Mouse (Mus musculus) embryonic facial prominence, embryonic 12.5 days (tissue): ENCODE measurements around the gene Msi2. TPM values are rescaled to one million over a fixed set of nuclear protein-coding genes. Genes with fewer than 3 reads are reported as not detected.
A peak's percentile ranks its signal among the peaks of the same experiment; 100 is the strongest.

Experiments
- ATAC-seq: fragments of 200-750 bp; cut with Nextera tagmentation; 2 replicates; pipeline ENCODE4 v1.8.0; 2017; ENCODE audit not compliant: insufficient number of reproducible peaks, insufficient read depth, low FRiP score, low TSS enrichment
- H3K27ac ChIP-seq: fragments of 300-500 bp; sonication (generic); 2 replicates; pipeline ENCODE4 v1.5.1; 2016; ENCODE audit warnings: mild to moderate bottlenecking
- H3K27me3 ChIP-seq: fragments of 300-500 bp; sonication (generic); 2 replicates; pipeline ENCODE4 v1.6.1; 2016; ENCODE audit warnings: mild to moderate bottlenecking, moderate library complexity
- H3K36me3 ChIP-seq: fragments of 300-500 bp; sonication (generic); 2 replicates; pipeline ENCODE4 v1.6.1; 2016; ENCODE audit warnings: mild to moderate bottlenecking
- H3K4me1 ChIP-seq: fragments of 300-500 bp; sonication (generic); 2 replicates; pipeline ENCODE4 v1.6.1; 2016
- H3K4me2 ChIP-seq: fragments of 300-500 bp; sonication (generic); replicated peaks from 2 replicates; pipeline ENCODE4 v1.6.1; 2016; ENCODE audit warnings: mild to moderate bottlenecking, moderate library complexity
- H3K4me3 ChIP-seq: fragments of 300-500 bp; sonication (generic); 2 replicates; pipeline ENCODE4 v1.5.1; 2016; ENCODE audit warnings: mild to moderate bottlenecking
- H3K9ac ChIP-seq: fragments of 300-500 bp; sonication (generic); 2 replicates; pipeline ENCODE4 v1.6.1; 2016; ENCODE audit warnings: mild to moderate bottlenecking, moderate library complexity
- H3K9me3 ChIP-seq: fragments of 300-500 bp; sonication (generic); 2 replicates; pipeline ENCODE4 v1.6.1; 2016; ENCODE audit warnings: mild to moderate bottlenecking, moderate library complexity
- WGBS: fragments of 180-500 bp; shearing (Covaris S2); methylation state at CpG from one replicate; pipeline ENCODE4 v1.1.7; 2016; 5-methylcytosine and 5-hydroxymethylcytosine counted together
- polyA plus RNA-seq: library from polyadenylated mRNA; unstranded; fragments of >200 nt; fragmentation: Nextera tagmentation; extraction: Ambion mirVana; gene quantifications from 2 replicates; pipeline ENCODE4 v1.2.1, GENCODE M21; 2016

The Msi2 gene
- polyA plus RNA-seq, 1 experiment from 2014 or later, result 22.0 TPM

GRCm38 (mm10) chr11:88429680-88430079 lies 288.6 kb downstream of the Msi2 start:
- Histone ChIP-seq H3K9me3 (no peaks in the 10 kb centered on the region), H3K9ac (no peak overlapping the region), H3K27ac (no peak overlapping the region), H3K4me2 (no peak overlapping the region), H3K36me3 (no peaks in the 10 kb centered on the region), H3K27me3 (no peaks in the 10 kb centered on the region), H3K4me3 (no peak overlapping the region), H3K4me1 (peaks cover 32% of the 10 kb centered on the region)
- ATAC-seq, result no peak
- WGBS, result 92% methylated on average over 6 of the region's 6 CpGs

- no peak overlapping the region for H3K4me2 ChIP-seq
Measured at GRCm38 (mm10) chr11:88425631-88426101, 292.6 kb downstream of the Msi2 start.

GRCm38 (mm10) chr11:88424034-88424767 lies 294.1 kb downstream of the Msi2 start:
- no peak overlapping the region for H3K4me3 ChIP-seq
- H3K27ac ChIP-seq, result no peak overlapping the region
- no peaks in the 10 kb centered on the region for H3K27me3 ChIP-seq
- peaks cover 40% of the 10 kb centered on the region for H3K4me1 ChIP-seq
- no peak overlapping the region for H3K9ac ChIP-seq
- WGBS, result 72% methylated on average over 20 of the region's 20 CpGs
- no peaks in the 10 kb centered on the region for H3K9me3 ChIP-seq
- H3K4me2 ChIP-seq, result no peak overlapping the region
- no peaks in the 10 kb centered on the region for H3K36me3 ChIP-seq
- ATAC-seq, result no peak

More at GRCm38 (mm10) chr11:88425631-88426101, 292.6 kb downstream of the Msi2 start:
- Histone ChIP-seq H3K4me1 (peaks cover 33% of the 10 kb centered on the region), H3K9me3 (no peaks in the 10 kb centered on the region), H3K27ac (peak overlapping the region; percentile 58), H3K36me3 (no peaks in the 10 kb centered on the region), H3K9ac (no peak overlapping the region), H3K27me3 (no peaks in the 10 kb centered on the region), H3K4me3 (no peak overlapping the region)
- ATAC-seq, result no peak
- WGBS, result 24% methylated on average over 9 of the region's 9 CpGs

GRCm38 (mm10) chr11:88421057-88421578 lies 297.2 kb downstream of the Msi2 start:
- H3K4me3 ChIP-seq, result no peak overlapping the region
- no peak overlapping the region for H3K4me2 ChIP-seq
- H3K27me3 ChIP-seq, result no peaks in the 10 kb centered on the region
- no peak overlapping the region for H3K9ac ChIP-seq
- WGBS, result 50% methylated on average over 9 of the region's 9 CpGs
- no peaks in the 10 kb centered on the region for H3K9me3 ChIP-seq
- H3K27ac ChIP-seq, result peak overlapping the region; percentile 25; the same call in 1 of the 2 replicates
- H3K4me1 ChIP-seq, result peaks cover 35% of the 10 kb centered on the region
- H3K36me3 ChIP-seq, result 0 out of 2 replicates have a peak, but pooled peaks cover 3% of the 10 kb centered on the region
- ATAC-seq, result no peak; the same call in 1 of the 2 replicates

- 89% methylated on average over 9 of the region's 9 CpGs for WGBS
Measured at GRCm38 (mm10) chr11:88419657-88420366, 298.5 kb downstream of the Msi2 start.

GRCm38 (mm10) chr11:88419064-88419463 lies 299.2 kb downstream of the Msi2 start:
- Histone ChIP-seq H3K9me3 (no peaks in the 10 kb centered on the region), H3K4me2 (no peak overlapping the region), H3K36me3 (0 out of 2 replicates have a peak, but pooled peaks cover 3% of the 10 kb centered on the region), H3K27ac (0 out of 2 replicates have a peak overlapping the region, but pooled peaks have one; percentile 46), H3K27me3 (no peaks in the 10 kb centered on the region), H3K4me3 (no peak overlapping the region), H3K9ac (no peak overlapping the region), H3K4me1 (peaks cover 31% of the 10 kb centered on the region)
- 29% methylated on average over 7 of the region's 7 CpGs for WGBS
- ATAC-seq, result no peak

More at GRCm38 (mm10) chr11:88419657-88420366, 298.5 kb downstream of the Msi2 start:
- H3K4me1 ChIP-seq, result peaks cover 24% of the 10 kb centered on the region
- no peaks in the 10 kb centered on the region for H3K27me3 ChIP-seq
- H3K9me3 ChIP-seq, result no peaks in the 10 kb centered on the region
- H3K27ac ChIP-seq, result peak overlapping the region; percentile 8; the same call in 1 of the 2 replicates
- no peak overlapping the region for H3K9ac ChIP-seq
- no peak overlapping the region for H3K4me3 ChIP-seq
- 0 out of 2 replicates have a peak, but pooled peaks cover 3% of the 10 kb centered on the region for H3K36me3 ChIP-seq
- no peak for ATAC-seq
- H3K4me2 ChIP-seq, result no peak overlapping the region

GRCm38 (mm10) chr11:88414157-88414870 lies 304.0 kb downstream of the Msi2 start:
- Histone ChIP-seq H3K36me3 (peaks cover 12% of the 10 kb centered on the region; the same call in 1 of the 2 replicates), H3K4me1 (peaks cover 12% of the 10 kb centered on the region; the same call in 1 of the 2 replicates), H3K9me3 (no peaks in the 10 kb centered on the region), H3K27me3 (no peaks in the 10 kb centered on the region), H3K4me2 (no peak overlapping the region), H3K4me3 (no peak overlapping the region), H3K27ac (no peak overlapping the region), H3K9ac (no peak overlapping the region)
- WGBS, result 60% methylated on average over 18 of the region's 18 CpGs
- ATAC-seq, result no peak; the same call in 1 of the 2 replicates

- WGBS, result 37% methylated on average over 4 of the region's 5 CpGs
- ATAC-seq, result peak; percentile 65; the same call in 1 of the 2 replicates
- Histone ChIP-seq H3K9ac (no peak overlapping the region), H3K36me3 (peaks cover 16% of the 10 kb centered on the region; the same call in 1 of the 2 replicates), H3K4me3 (no peak overlapping the region), H3K4me2 (no peak overlapping the region), H3K4me1 (peaks cover 9% of the 10 kb centered on the region; the same call in 1 of the 2 replicates), H3K27ac (no peak overlapping the region), H3K9me3 (no peaks in the 10 kb centered on the region), H3K27me3 (no peaks in the 10 kb centered on the region)
Measured at GRCm38 (mm10) chr11:88412423-88413094, 305.8 kb downstream of the Msi2 start.

- Histone ChIP-seq H3K9ac (no peak overlapping the region), H3K27ac (no peak overlapping the region), H3K4me2 (no peak overlapping the region), H3K4me1 (peaks cover 17% of the 10 kb centered on the region), H3K9me3 (no peaks in the 10 kb centered on the region), H3K36me3 (peaks cover 13% of the 10 kb centered on the region; the same call in 1 of the 2 replicates), H3K27me3 (no peaks in the 10 kb centered on the region), H3K4me3 (no peak overlapping the region)
- 91% methylated on average over 8 of the region's 8 CpGs for WGBS
- ATAC-seq, result no peak
Measured at GRCm38 (mm10) chr11:88408305-88408704, 310.0 kb downstream of the Msi2 start.

GRCm38 (mm10) chr11:88406408-88406915 lies 311.9 kb downstream of the Msi2 start:
- no peak overlapping the region for H3K4me2 ChIP-seq
- 82% methylated on average over 3 of the region's 3 CpGs for WGBS
- no peak for ATAC-seq

More at GRCm38 (mm10) chr11:88406408-88406915, 311.9 kb downstream of the Msi2 start:
- Histone ChIP-seq H3K4me3 (no peak overlapping the region), H3K27me3 (no peaks in the 10 kb centered on the region), H3K36me3 (peaks cover 13% of the 10 kb centered on the region; the same call in 1 of the 2 replicates), H3K4me1 (peaks cover 28% of the 10 kb centered on the region), H3K9me3 (no peaks in the 10 kb centered on the region), H3K9ac (no peak overlapping the region), H3K27ac (no peak overlapping the region)
